Mouse (Mus musculus) liver, embryonic 14.5 days (tissue): ENCODE measurements around the gene Slc16a1.

ENCODE experiments used
- CTCF ChIP-seq: IDR thresholded peaks from 2 replicates; pipeline ENCODE4 v1.5.1; 2016; ENCODE audit warnings: antibody characterized with exemption, low read depth, control low read depth
- EP300 ChIP-seq: IDR thresholded peaks from 2 replicates; pipeline ENCODE4 v1.6.1; 2016; ENCODE audit warnings: antibody characterized with exemption, low read depth

DNA sequence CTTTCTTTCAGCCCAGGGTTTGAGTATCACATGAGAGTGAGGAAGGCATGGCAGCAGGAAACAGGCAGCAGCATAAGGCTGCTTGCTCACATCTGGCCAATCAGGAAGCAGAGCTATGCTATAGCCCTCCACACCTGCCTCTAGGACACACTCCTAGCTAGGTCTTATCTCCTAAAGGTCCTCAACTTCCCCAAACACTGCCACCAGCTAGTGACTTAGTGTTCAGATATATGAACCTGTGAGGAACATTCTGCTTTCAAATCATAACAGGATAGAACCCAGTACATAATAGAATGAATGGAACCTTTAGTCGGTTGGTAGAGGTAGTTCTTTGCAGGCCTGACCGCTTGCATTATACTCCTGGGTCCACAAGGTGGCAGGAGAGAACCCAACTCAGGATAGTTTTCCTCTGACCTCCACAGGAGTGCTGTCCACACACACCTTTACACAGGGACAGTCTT is 5.4 kb downstream of the Slc16a1 start:
- TF ChIP-seq CTCF: peak; percentile 87
- 0 out of 2 replicates have a peak, but pooled peaks have one; percentile 6 for TF ChIP-seq EP300
